Mouse (Mus musculus) erythroid progenitor cell, adult 5-6 weeks (primary cell): ENCODE measurements around the gene Slc25a12. TPM values are rescaled to one million over a fixed set of nuclear protein-coding genes. Genes with fewer than 3 reads are reported as not detected.

ENCODE experiments used
- total RNA-seq, 2 experiments: library from RNA; stranded (forward) in 1 of 2; stranded (reverse) in 1 of 2; fragments of 150-400 nt in 1 of 2; fragments of 186-747, 209-891 nt in 1 of 2; gene quantifications; 2 replicates each; pipeline versions ENCODE4 v1.2.3 to v1.2.4; 2015 to 2017; ENCODE audit warnings: low replicate concordance in 2 of 2

Gene Slc25a12
- total RNA-seq, 2 experiments from 2014 or later: 18.0 to 25.6 TPM

Other genes starting within 250 kb of the Slc25a12 start
- 0.36 TPM in 1 of 2 replicates, not detected in the other for gene Cybrd1, start 249.8 kb downstream of the Slc25a12 start, total RNA-seq (2015; ENCODE audit: low replicate concordance)
- not detected in 2 replicates for gene Cybrd1, start 249.8 kb downstream of the Slc25a12 start, total RNA-seq (2017; ENCODE audit: low replicate concordance)
- 55.9 and 133 TPM in 2 replicates for gene Dync1i2, start 156.0 kb downstream of the Slc25a12 start, total RNA-seq (2015; ENCODE audit: low replicate concordance)
- 52.0 and 69.4 TPM in 2 replicates for gene Dync1i2, start 156.0 kb downstream of the Slc25a12 start, total RNA-seq (2017; ENCODE audit: low replicate concordance)
- 85.9 and 159 TPM in 2 replicates for gene Hat1, start 21.2 kb upstream of the Slc25a12 start, total RNA-seq (2015; ENCODE audit: low replicate concordance)
- 84.1 and 89.0 TPM in 2 replicates for gene Hat1, start 21.2 kb upstream of the Slc25a12 start, total RNA-seq (2017; ENCODE audit: low replicate concordance)
- 13.0 and 20.9 TPM in 2 replicates for gene Metap1d, start 85.5 kb upstream of the Slc25a12 start, total RNA-seq (2015; ENCODE audit: low replicate concordance)
- 14.0 and 17.0 TPM in 2 replicates for gene Metap1d, start 85.5 kb upstream of the Slc25a12 start, total RNA-seq (2017; ENCODE audit: low replicate concordance)
- 2.2 TPM in 1 of 2 replicates, not detected in the other for gene Dlx1, start 160.4 kb upstream of the Slc25a12 start, total RNA-seq (2015; ENCODE audit: low replicate concordance)
- not detected in 2 replicates for gene Dlx1, start 160.4 kb upstream of the Slc25a12 start, total RNA-seq (2017; ENCODE audit: low replicate concordance)
- gene Dlx2, start 179.0 kb upstream of the Slc25a12 start, total RNA-seq (2015; ENCODE audit: low replicate concordance): not detected in 2 replicates
- gene Dlx2, start 179.0 kb upstream of the Slc25a12 start, total RNA-seq (2017; ENCODE audit: low replicate concordance): not detected in 2 replicates